Mouse (Mus musculus) CH12.LX (cell line): ENCODE data around the gene Steap3. TPM values are rescaled to one million over a fixed set of nuclear protein-coding genes. Genes with fewer than 3 reads are reported as not detected.

Experiments
- DNase-seq: peaks from one replicate; pipeline ENCODE4 v3.0.0-alpha.2; 2013; ENCODE audit errors: extremely low read depth
- H3K27ac ChIP-seq: 2 replicates; pipeline ENCODE4 v1.5.1; 2012; ENCODE audit warnings: low read depth, mild to moderate bottlenecking, control low read depth, moderate library complexity; ENCODE audit not compliant: insufficient read depth
- H3K27me3 ChIP-seq: replicated peaks from 2 replicates; pipeline ENCODE3; 2012; ENCODE audit warnings: inconsistent platforms
- H3K36me3 ChIP-seq, 2 experiments: replicated peaks in 1 of 2; 2 replicates each; pipeline versions ENCODE3 to v1.6.1; 2012; ENCODE audit warnings: inconsistent platforms in 1 of 2, low read length in 1 of 2, mild to moderate bottlenecking in 1 of 2, mixed read lengths in 1 of 2, moderate library complexity in 1 of 2; ENCODE audit not compliant: control insufficient read depth in 1 of 2, insufficient read depth in 1 of 2
- H3K4me1 ChIP-seq, 2 experiments: 2 replicates each; pipeline ENCODE4 v1.6.1; 2012; ENCODE audit warnings: inconsistent platforms in 1 of 2, moderate library complexity in 1 of 2; ENCODE audit not compliant: insufficient read depth in 2 of 2, control insufficient read depth in 1 of 2
- H3K4me2 ChIP-seq: 2 replicates; pipeline ENCODE4 v1.6.1; 2012; ENCODE audit warnings: low read depth, mild to moderate bottlenecking, control low read depth; ENCODE audit not compliant: poor library complexity, insufficient read depth, severe bottlenecking
- H3K4me3 ChIP-seq, 3 experiments: fragments of 150-350 bp in 1 of 3; sonication (generic) in 1 of 3; replicated peaks in 1 of 3; 2 replicates each; pipeline versions ENCODE3 to v1.5.1; 2011 to 2012; ENCODE audit warnings: low read depth in 2 of 3, low read length in 2 of 3, mild to moderate bottlenecking in 2 of 3, moderate library complexity in 2 of 3, control low read depth in 1 of 3, improper control_type of control experiment in 1 of 3, inconsistent platforms in 1 of 3, mixed read lengths in 1 of 3; ENCODE audit not compliant: poor library complexity in 1 of 3
- H3K79me2 ChIP-seq: replicated peaks from 2 replicates; pipeline ENCODE4 v1.6.1; 2012; ENCODE audit warnings: mild to moderate bottlenecking, moderate library complexity; ENCODE audit not compliant: control insufficient read depth, poor library complexity, insufficient read depth, severe bottlenecking; ENCODE audit errors: extremely low read depth
- H3K9ac ChIP-seq: 2 replicates; pipeline ENCODE4 v1.6.1; 2012; ENCODE audit warnings: low read depth, mild to moderate bottlenecking, control low read depth, moderate library complexity; ENCODE audit not compliant: insufficient read depth
- H3K9me3 ChIP-seq: replicated peaks from 2 replicates; pipeline ENCODE3; 2012; ENCODE audit warnings: low read length, inconsistent platforms, mixed read lengths
- BHLHE40 ChIP-seq: IDR thresholded peaks from 2 replicates; pipeline ENCODE4 v1.6.1; 2011; ENCODE audit warnings: mild to moderate bottlenecking, low read depth, low read length, improper control_type of control experiment
- CHD1 ChIP-seq: IDR thresholded peaks from 2 replicates; pipeline ENCODE4 v1.6.1; 2012; ENCODE audit warnings: low read depth, low read length, improper control_type of control experiment, inconsistent platforms
- CHD2 ChIP-seq: IDR thresholded peaks from 2 replicates; pipeline ENCODE4 v1.6.1; 2011; ENCODE audit warnings: low read length, improper control_type of control experiment
- CTCF ChIP-seq, 2 experiments: IDR thresholded peaks in 1 of 2; conservative IDR thresholded peaks in 1 of 2; 2 replicates each; pipeline ENCODE4 v1.5.1; 2011 to 2012; ENCODE audit warnings: low read depth in 2 of 2, low read length in 2 of 2, improper control_type of control experiment in 1 of 2, inconsistent platforms in 1 of 2, mild to moderate bottlenecking in 1 of 2, moderate library complexity in 1 of 2
- E2F4 ChIP-seq: IDR thresholded peaks from 2 replicates; pipeline ENCODE4 v1.6.1; 2011; ENCODE audit warnings: low read depth, low read length, improper control_type of control experiment; ENCODE audit not compliant: insufficient replicate concordance
- ELF1 ChIP-seq: IDR thresholded peaks from 2 replicates; pipeline ENCODE4 v1.6.1; 2014; ENCODE audit warnings: low read depth, mild to moderate bottlenecking, inconsistent platforms, low read length, improper control_type of control experiment
- EP300 ChIP-seq: IDR thresholded peaks from 2 replicates; pipeline ENCODE4 v1.6.1; 2011; ENCODE audit warnings: low read length, improper control_type of control experiment
- ETS1 ChIP-seq: conservative IDR thresholded peaks from 2 replicates; pipeline ENCODE4 v1.6.1; 2012; ENCODE audit warnings: low read depth, mild to moderate bottlenecking, inconsistent platforms, low read length, improper control_type of control experiment, moderate library complexity
- GABPA ChIP-seq: IDR thresholded peaks from 2 replicates; pipeline ENCODE4 v1.6.1; 2012; ENCODE audit warnings: low read depth, low read length, improper control_type of control experiment, inconsistent platforms; ENCODE audit not compliant: insufficient replicate concordance
- HCFC1 ChIP-seq: IDR thresholded peaks from 2 replicates; pipeline ENCODE4 v1.6.1; 2012; ENCODE audit warnings: low read depth, mild to moderate bottlenecking, inconsistent platforms, low read length, improper control_type of control experiment
- IRF4 ChIP-seq: IDR thresholded peaks from 2 replicates; pipeline ENCODE4 v1.6.1; 2014; ENCODE audit warnings: low read depth, mild to moderate bottlenecking, inconsistent platforms, low read length, improper control_type of control experiment
- JUN ChIP-seq: IDR thresholded peaks from 2 replicates; pipeline ENCODE4 v1.6.1; 2011; ENCODE audit warnings: low read depth, mild to moderate bottlenecking, low read length, improper control_type of control experiment, moderate library complexity; ENCODE audit not compliant: insufficient read depth
- MAFK ChIP-seq: IDR thresholded peaks from 2 replicates; pipeline ENCODE4 v1.6.1; 2011; ENCODE audit warnings: low read length, improper control_type of control experiment; ENCODE audit not compliant: insufficient replicate concordance
- MAZ ChIP-seq: IDR thresholded peaks from 2 replicates; pipeline ENCODE4 v1.6.1; 2012; ENCODE audit warnings: low read depth, mild to moderate bottlenecking, inconsistent platforms, low read length, improper control_type of control experiment, moderate library complexity
- MEF2A ChIP-seq: IDR thresholded peaks from 2 replicates; pipeline ENCODE4 v1.6.1; 2014; ENCODE audit warnings: low read depth, mild to moderate bottlenecking, inconsistent platforms, low read length, improper control_type of control experiment, borderline replicate concordance
- MXI1 ChIP-seq: IDR thresholded peaks from 2 replicates; pipeline ENCODE4 v1.6.1; 2011; ENCODE audit warnings: mild to moderate bottlenecking, low read depth, low read length, improper control_type of control experiment
- NELFE ChIP-seq: IDR thresholded peaks from 2 replicates; pipeline ENCODE4 v1.6.1; 2011; ENCODE audit warnings: low read depth, low read length, improper control_type of control experiment
- PAX5 ChIP-seq: IDR thresholded peaks from 2 replicates; pipeline ENCODE4 v1.6.1; 2012; ENCODE audit warnings: low read length, inconsistent platforms, mixed read lengths
- SIN3A ChIP-seq: IDR thresholded peaks from 2 replicates; pipeline ENCODE4 v1.6.1; 2012; ENCODE audit warnings: low read length, improper control_type of control experiment, inconsistent platforms
- SMC3 ChIP-seq: IDR thresholded peaks from 2 replicates; pipeline ENCODE4 v1.6.1; 2011; ENCODE audit warnings: low read depth, low read length, improper control_type of control experiment
- TCF12 ChIP-seq: IDR thresholded peaks from 2 replicates; pipeline ENCODE4 v1.6.1; 2014; ENCODE audit warnings: low read depth, mild to moderate bottlenecking, inconsistent platforms, low read length, improper control_type of control experiment
- USF2 ChIP-seq: conservative IDR thresholded peaks from 2 replicates; pipeline ENCODE4 v1.6.1; 2011; ENCODE audit warnings: low read depth, low read length, improper control_type of control experiment
- ZC3H11A ChIP-seq: IDR thresholded peaks from 2 replicates; pipeline ENCODE4 v1.6.1; 2012; ENCODE audit warnings: low read depth, mild to moderate bottlenecking, inconsistent platforms, low read length, improper control_type of control experiment
- ZNF384 ChIP-seq: IDR thresholded peaks from 2 replicates; pipeline ENCODE4 v1.6.1; 2012; ENCODE audit warnings: low read depth, low read length, improper control_type of control experiment, inconsistent platforms
- dilution Hi-C: fragments of 300-500 bp; cut with MboI; formaldehyde crosslinking; loops from 2 replicates; pipeline ENCODE4 v1.14.3; 2020; ENCODE audit warnings: low sequenced_read_pairs; ENCODE audit not compliant: extremely low pct_unique_long_range_greater_than_20kb, extremely low pct_ligation_motif_present
- in situ Hi-C: fragments of 300-500 bp; cut with MboI; formaldehyde crosslinking; loops from 3 replicates; pipeline ENCODE4 v1.14.3; 2019; ENCODE audit warnings: low sequenced_read_pairs, low pct_ligation_motif_present, low pct_unique_long_range_greater_than_20kb, mixed read lengths
- polyA plus RNA-seq: library from polyadenylated mRNA; unstranded; fragments of >175 nt; gene quantifications from 2 replicates; pipeline ENCODE4 v1.2.1, GENCODE M21; 2012; ENCODE audit warnings: low read depth; ENCODE audit not compliant: insufficient read length
- total RNA-seq, 2 experiments: library from RNA; depleted of rRNA; stranded (reverse); fragments of 300-350 nt in 1 of 2; fragments of >200 nt in 1 of 2; gene quantifications; 2 replicates each; pipeline ENCODE4 v1.2.3; 2012 to 2014

The Steap3 gene
- total and polyA plus RNA-seq, 3 experiments: 1.2 to 8.0 (median 2.9) TPM

GRCm38 (mm10) chr1:120208502-120209230, 63.8 kb downstream of the Steap3 start (continued):
- TF ChIP-seq USF2 (no peak), TCF12 (peak; percentile 70; the same call in 1 of the 2 replicates), NELFE (no peak), MEF2A (peak; percentile 47; the same call in 1 of the 2 replicates), GABPA (no peak), MXI1 (no peak), ZNF384 (no peak), SMC3 (no peak), EP300 (peak; percentile 43; the same call in 1 of the 2 replicates), JUN (no peak), MAZ (no peak), CHD1 (no peak)

GRCm38 (mm10) chr1:120207568-120207967, 64.9 kb downstream of the Steap3 start:
- dilution Hi-C loops: no loop called here
- peak; percentile 35 for DNase-seq
- Histone ChIP-seq H3K4me2 (peak overlapping the region; percentile 64), H3K27ac (no peak overlapping the region), H3K4me3 (no peak overlapping the region), H3K9ac (no peak overlapping the region), H3K79me2 (no peaks in the 10 kb centered on the region), H3K27me3 (peaks cover 2% of the 10 kb centered on the region), H3K9me3 (peaks cover 3% of the 10 kb centered on the region), H3K4me1 (peaks cover 19 to 35% of the 10 kb centered on the region in 2 experiments), H3K36me3 (no peaks in the 10 kb centered on the region)
- in situ Hi-C loops: no loop called here
- TF ChIP-seq IRF4 (peak; percentile 32; the same call in 1 of the 2 replicates), CTCF (conservative IDR thresholded peaks at IDR 0.05 in 1 of 2, IDR thresholded peaks at IDR 0.05 in 1 of 2; ENCODE audit: low read depth in 2 of 2, low read length in 2 of 2) (no peak), ELF1 (no peak), BHLHE40 (no peak)

DNA sequence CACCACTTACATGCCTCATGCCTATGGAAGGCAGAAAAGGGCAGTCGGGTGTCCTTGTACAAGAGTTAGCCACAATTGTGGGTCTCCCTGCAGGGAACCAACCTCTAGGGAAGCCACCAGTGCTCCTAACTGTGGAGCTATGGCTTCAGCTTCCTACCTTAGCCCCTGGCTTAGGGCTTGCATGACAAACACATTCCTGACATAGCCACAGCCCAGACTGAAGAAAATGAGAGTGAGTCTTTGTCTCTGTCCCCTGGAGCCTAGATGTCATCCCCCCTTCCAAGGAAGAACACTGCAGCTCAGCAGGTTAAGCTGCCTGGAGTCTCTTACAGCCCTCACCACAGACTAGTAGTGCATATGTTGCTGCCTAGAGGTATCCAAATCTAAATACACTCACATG, 67.7 kb downstream of the Steap3 start:
- Histone ChIP-seq H3K27ac (no peak overlapping the region), H3K9ac (no peak overlapping the region), H3K36me3 (no peaks in the 10 kb centered on the region), H3K4me2 (no peak overlapping the region), H3K4me3 (no peak overlapping the region), H3K9me3 (no peaks in the 10 kb centered on the region), H3K79me2 (no peaks in the 10 kb centered on the region), H3K4me1 (peaks cover 19 to 45% of the 10 kb centered on the region in 2 experiments), H3K27me3 (peaks cover 4% of the 10 kb centered on the region)
- DNase-seq: no peak
- dilution Hi-C loops (no loop called here), in situ Hi-C loops (no loop called here)
- TF ChIP-seq USF2 (no peak), HCFC1 (no peak), TCF12 (no peak), CHD2 (no peak), MAFK (no peak), ZNF384 (no peak), GABPA (no peak), ELF1 (no peak), PAX5 (no peak), ETS1 (no peak), NELFE (no peak), IRF4 (no peak), SIN3A (no peak), E2F4 (no peak), MAZ (no peak), ZC3H11A (no peak)
